Mouse (Mus musculus) left cerebral cortex, postnatal 14 days (tissue): Measurements from ENCODE around the gene Crybb3. TPM values are rescaled to one million over a fixed set of nuclear protein-coding genes. Genes with fewer than 3 reads are reported as not detected.
"Not testable (repeated sequence)": the region's sequence is repeated elsewhere in the genome, so short reads cannot be mapped to it uniquely, and the experiment has no call there.

ENCODE experiments used
- DNase-seq, 2 experiments: peaks; one replicate each; pipeline ENCODE4 v3.0.0; 2021 to 2022; ENCODE audit warnings: low spot score in 2 of 2, mixed read lengths in 1 of 2
- intact Hi-C: fragments of 180-260 bp; cut with DNase I; formaldehyde crosslinking; loops from one replicate; pipeline ENCODE4 v1.15.1; 2025
- long read RNA-seq, 2 experiments: library from polyadenylated mRNA; stranded (forward); transcript quantifications; one replicate each; pipeline ENCODE4 v2.0.0; 2021
- total RNA-seq, 2 experiments: library from RNA; stranded (reverse); gene quantifications; 2 replicates each; pipeline ENCODE4 v1.2.3; 2021

The Crybb3 gene
- total RNA-seq: 1 to 10 TPM; 3.4 to 4.2 TPM
- long read RNA-seq, experiment 1, partial matches to known transcripts: 1 of 3 reads
- long read RNA-seq, experiment 1, other reads (novel, unspliced or antisense): 2 of 3 reads
- long read RNA-seq, experiment 2, partial matches to known transcripts: 0 of 1 reads
- long read RNA-seq, experiment 2, other reads (novel, unspliced or antisense): 1 of 1 reads

- intact Hi-C loops: no loop called here
These were observed at the start of gene Crybb3 for GRCm38 (mm10) chr5:113081439-113081838. Gene Crybb3 (minus strand): TSS chr5:113081584.

GRCm38 (mm10) chr5:113128426-113128825, 47.0 kb upstream of the Crybb3 start:
- no peak for DNase-seq
- intact Hi-C loops: no loop called here

More at GRCm38 (mm10) chr5:113081439-113081838, at the start of gene Crybb3:
- peak in 1 of 2 experiments; percentile 42 for DNase-seq

GRCm38 (mm10) chr5:113126476-113126875, 45.1 kb upstream of the Crybb3 start:
- intact Hi-C loops: no loop called here
- DNase-seq: no peak

GRCm38 (mm10) chr5:113123693-113124092, 42.3 kb upstream of the Crybb3 start:
- DNase-seq: no peak
- intact Hi-C loops: no loop called here

GRCm38 (mm10) chr5:113122326-113123054, 41.1 kb upstream of the Crybb3 start:
- DNase-seq: no peak
- intact Hi-C loops: no loop called here

DNA sequence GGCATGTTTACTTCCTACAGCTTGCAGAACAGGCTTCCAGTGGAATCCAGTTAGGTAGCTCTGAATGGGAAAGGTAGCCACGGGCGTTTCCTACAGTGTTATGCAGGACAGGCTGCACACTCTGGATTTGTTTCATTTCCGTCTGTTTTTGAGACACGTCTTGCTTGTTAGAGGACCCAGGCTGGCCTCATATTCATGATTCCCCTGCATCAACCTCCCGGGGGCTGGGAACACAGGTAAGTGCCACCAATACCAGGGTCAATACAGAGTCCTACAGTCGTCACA, 40.1 kb upstream of the Crybb3 start:
- intact Hi-C loops: no loop called here
- DNase-seq: no peak

GRCm38 (mm10) chr5:113120741-113121590, 39.6 kb upstream of the Crybb3 start:
- intact Hi-C loops: no loop called here
- no peak for DNase-seq

DNA sequence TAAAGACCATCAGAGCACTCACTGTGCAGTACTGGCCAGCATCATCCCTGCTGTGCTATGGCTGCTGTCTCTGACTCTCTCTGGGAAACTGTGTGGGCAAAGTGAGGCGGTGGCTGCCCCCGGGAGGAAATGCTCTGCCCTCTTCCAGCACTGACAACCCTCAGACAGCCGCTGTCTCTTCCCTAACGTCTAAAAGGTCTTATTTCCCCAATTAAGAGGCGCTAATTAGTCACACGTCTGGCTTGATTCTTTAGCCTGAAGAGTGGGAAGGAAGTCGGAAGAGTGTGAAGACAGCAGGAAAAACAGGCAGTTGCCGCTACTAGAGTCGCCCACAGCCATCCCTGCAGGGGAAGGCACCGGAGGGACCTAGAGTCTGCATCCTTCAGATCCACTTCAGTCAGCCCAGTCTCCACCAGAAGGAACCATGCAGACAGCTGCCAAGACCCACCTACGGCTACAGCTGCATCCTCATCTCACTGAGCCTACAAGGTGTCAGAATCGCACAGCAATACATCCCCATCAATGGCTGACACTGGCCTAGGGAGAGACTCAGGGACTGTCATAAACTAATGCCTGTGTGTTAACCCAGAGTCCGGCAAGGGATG, 38.6 kb upstream of the Crybb3 start:
- DNase-seq: peak; percentile 71 to 83
- intact Hi-C loops: no loop called here

GRCm38 (mm10) chr5:113119291-113119690, 37.9 kb upstream of the Crybb3 start:
- intact Hi-C loops: no loop called here

DNA sequence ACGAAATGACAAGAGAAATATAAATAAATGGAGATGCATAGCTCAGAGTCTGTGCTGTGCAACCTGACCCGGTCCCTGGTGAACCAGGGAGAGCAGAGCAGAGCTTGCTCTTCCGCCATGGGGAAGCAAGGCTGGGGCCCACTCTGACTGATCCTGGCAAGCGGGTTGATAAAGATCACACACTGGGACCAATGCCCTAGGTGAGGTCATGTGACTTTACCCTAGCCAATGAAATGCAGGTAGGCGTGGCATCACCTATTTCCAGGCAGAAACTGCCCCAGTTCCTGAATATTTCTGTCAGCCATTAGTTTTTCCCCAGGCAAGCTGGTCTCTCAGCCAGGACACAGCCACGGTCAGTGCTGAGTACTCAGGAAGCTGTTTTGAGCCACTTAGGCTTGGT, 37.3 kb upstream of the Crybb3 start:
- DNase-seq: no peak
- intact Hi-C loops: no loop called here

More at GRCm38 (mm10) chr5:113119291-113119690, 37.9 kb upstream of the Crybb3 start:
- no peak for DNase-seq

DNA sequence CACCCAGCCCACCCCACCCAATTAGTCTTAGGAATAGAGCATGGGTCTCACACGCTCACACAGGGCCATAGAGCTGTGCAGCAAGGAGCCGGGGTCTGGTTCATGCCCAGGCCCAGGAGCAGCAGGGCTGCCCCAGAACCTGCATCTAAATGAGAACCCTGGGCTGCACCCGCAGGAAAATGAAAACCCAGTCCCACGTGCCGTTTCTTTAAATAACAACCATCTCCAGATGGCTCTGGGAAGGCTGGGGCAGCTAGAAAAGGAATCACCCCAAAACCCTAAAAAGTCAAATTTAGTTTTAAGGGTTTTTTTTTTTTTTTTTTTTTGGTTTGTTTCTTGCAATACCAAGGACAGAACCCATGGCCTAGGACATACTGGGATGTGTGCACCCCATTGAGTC, 36.0 kb upstream of the Crybb3 start:
- intact Hi-C loops: no loop called here
- no peak for DNase-seq

DNA sequence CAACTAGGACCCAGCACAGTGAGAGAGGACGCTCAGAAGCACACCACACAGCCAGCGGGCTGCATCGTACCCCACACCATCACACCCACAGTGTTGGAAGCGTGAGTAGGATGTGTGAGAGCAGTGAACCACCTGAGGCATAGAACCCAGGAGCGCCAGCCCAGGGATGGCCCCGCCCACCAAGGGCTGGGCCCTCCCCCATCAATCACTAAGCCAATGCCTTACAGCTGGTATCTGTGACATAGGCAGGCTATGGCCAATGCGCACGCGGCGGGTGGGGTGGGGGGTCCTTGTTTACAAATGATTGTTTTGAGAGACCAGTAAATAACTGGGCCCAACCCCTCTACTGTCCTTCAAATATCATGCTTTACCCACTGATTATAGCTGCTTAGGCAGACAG, 34.5 kb upstream of the Crybb3 start:
- intact Hi-C loops: no loop called here
- no peak for DNase-seq

DNA sequence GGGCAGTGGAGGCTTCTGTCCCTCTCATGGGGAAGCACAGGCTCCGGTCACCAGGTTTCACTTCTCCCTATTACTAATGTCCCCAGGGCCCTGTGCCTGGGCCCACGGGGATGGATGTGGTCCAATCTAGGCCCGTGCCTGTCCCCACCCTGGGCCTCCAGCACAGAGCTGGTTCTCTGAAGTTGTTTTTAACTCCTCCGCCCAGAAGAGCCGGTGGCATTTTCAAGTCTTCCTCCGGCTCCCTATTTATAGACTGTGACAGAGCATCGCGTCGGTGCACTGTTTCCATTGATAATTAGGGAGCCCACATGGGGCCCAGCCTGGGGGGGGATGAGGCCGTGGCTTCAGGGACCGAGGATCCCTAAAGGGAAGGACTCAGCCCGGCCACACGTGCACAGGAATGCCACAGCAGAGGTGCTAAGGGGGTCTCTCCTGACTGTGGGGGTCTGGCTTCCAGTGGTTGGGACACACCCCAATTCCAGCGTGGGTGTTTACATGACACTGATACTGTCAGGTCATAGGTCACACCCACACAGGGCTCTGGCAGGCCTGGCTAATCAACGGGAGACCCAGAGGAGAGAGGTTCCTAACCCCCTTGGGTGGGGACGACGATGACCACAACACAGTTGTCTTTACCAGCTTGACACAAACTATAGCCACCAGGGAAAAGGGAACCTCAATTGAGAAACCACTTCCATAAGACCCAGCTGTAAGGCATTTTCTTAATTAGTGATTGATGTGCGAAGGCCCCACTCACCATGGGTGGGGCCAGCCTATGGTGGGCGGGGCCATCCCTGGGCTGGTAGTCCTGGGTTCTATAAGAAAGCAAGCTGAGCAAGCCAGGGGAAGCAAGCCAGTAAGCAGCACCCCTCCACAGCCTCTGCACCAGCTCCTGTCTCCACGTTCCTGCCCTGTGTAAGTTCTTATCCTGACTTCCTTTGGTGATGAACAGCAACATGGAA, 33.2 kb upstream of the Crybb3 start:
- intact Hi-C loops: no loop called here
- peak; percentile 58 to 67 for DNase-seq

DNA sequence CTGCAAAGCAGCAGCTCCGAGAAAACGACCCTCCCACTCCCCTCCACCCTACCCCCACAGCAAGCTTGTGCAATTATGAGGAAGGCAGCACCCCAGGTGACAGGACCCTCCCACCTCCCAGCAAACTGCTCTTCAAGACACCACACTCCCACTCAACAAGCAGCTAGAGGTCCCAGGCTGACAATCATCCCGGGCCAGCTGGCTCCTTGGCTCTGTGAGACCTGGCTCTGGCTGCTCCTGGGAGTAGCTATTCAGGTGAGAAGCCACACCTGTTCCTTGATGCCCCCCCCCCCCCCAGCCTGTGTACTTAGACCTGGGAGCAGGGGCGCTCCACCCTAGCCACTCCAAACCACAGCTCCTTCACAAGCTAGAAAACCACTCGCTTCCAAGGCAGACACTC, 31.7 kb upstream of the Crybb3 start:
- intact Hi-C loops: no loop called here
- no peak for DNase-seq

GRCm38 (mm10) chr5:113111336-113111735, 30.0 kb upstream of the Crybb3 start:
- intact Hi-C loops: no loop called here

GRCm38 (mm10) chr5:113110929-113111328, 29.5 kb upstream of the Crybb3 start:
- intact Hi-C loops: no loop called here
- DNase-seq: no peak

More at GRCm38 (mm10) chr5:113111336-113111735, 30.0 kb upstream of the Crybb3 start:
- no peak for DNase-seq

- intact Hi-C loops, DNase-seq: not testable (repeated sequence)
These were observed 28.3 kb upstream of the Crybb3 start for GRCm38 (mm10) chr5:113109651-113110050.

- DNase-seq: no peak
- intact Hi-C loops: no loop called here
These were observed 26.9 kb upstream of the Crybb3 start for GRCm38 (mm10) chr5:113108165-113108764.

- intact Hi-C loops: no loop called here
- DNase-seq: no peak
These were observed 26.3 kb upstream of the Crybb3 start for GRCm38 (mm10) chr5:113107709-113108108.
